Comparison of ENCODE assay signal across 10 mouse cellular contexts in genomic region chr10:61331046-61331445, GRCm38 (mm10). TPM values are rescaled to one million over a fixed set of nuclear protein-coding genes. Genes with fewer than 3 reads are reported as not detected.
A peak's percentile ranks its signal among the peaks of the same experiment; 100 is the strongest.
DNase-seq lines count a peak whose midpoint lies in the region; ATAC-seq and TF ChIP-seq lines count a peak whose summit lies in the region.
"Had no signal": no experiment of that assay in that cellular context is flagged by ENCODE, and none has a peak within 500 bp of the region (broad histone marks: within the 10 kb centered on the region; RNA-seq: fewer than 3 reads in every experiment).

No protein-coding gene starts in this region.

- H3K36me3 ChIP-seq in heart, embryonic 12.5 days: peaks cover 32% of the 10 kb centered on the region
- peaks cover 23% of the 10 kb centered on the region; the same call in 1 of the 2 replicates for H3K36me3 ChIP-seq in lung, embryonic 14.5 days (ENCODE audit: insufficient read depth)

- no peaks in the 10 kb centered on the region for H3K27me3 ChIP-seq in heart, embryonic 12.5 days (replicated peaks)
- no peaks in the 10 kb centered on the region for H3K27me3 ChIP-seq in lung, embryonic 14.5 days (ENCODE audit: insufficient read depth, low read length)
- H3K27me3 ChIP-seq: limb, embryonic 13.5 days had no signal

- no peak overlapping the region for H3K4me2 ChIP-seq in heart, embryonic 12.5 days
- H3K4me2 ChIP-seq in lung, embryonic 14.5 days: no peak overlapping the region
- H3K4me2 ChIP-seq: limb, embryonic 13.5 days had no signal

- no peak overlapping the region for H3K9ac ChIP-seq in heart, embryonic 12.5 days
- no peak overlapping the region for H3K9ac ChIP-seq in lung, embryonic 14.5 days
- H3K9ac ChIP-seq: limb, embryonic 13.5 days had no signal

- no peaks in the 10 kb centered on the region for H3K9me3 ChIP-seq in heart, embryonic 12.5 days (replicated peaks)
- H3K9me3 ChIP-seq in lung, embryonic 14.5 days (ENCODE audit: low read depth, low read length): no peaks in the 10 kb centered on the region
- H3K9me3 ChIP-seq: limb, embryonic 13.5 days had no signal

- no peak for ATAC-seq in heart, embryonic 12.5 days (ENCODE audit: insufficient number of reproducible peaks, low FRiP score)
- ATAC-seq in lung, embryonic 14.5 days (ENCODE audit: insufficient read depth): no peak

- peaks cover 26% of the 10 kb centered on the region for H3K4me1 ChIP-seq in heart, embryonic 12.5 days (replicated peaks)
- H3K4me1 ChIP-seq in lung, embryonic 14.5 days (ENCODE audit: insufficient read depth): no peaks in the 10 kb centered on the region

- H3K27ac ChIP-seq in heart, embryonic 12.5 days (ENCODE audit: poor library complexity, severe bottlenecking): no peak overlapping the region
- no peak overlapping the region for H3K27ac ChIP-seq in lung, embryonic 14.5 days (ENCODE audit: low read depth)
- H3K27ac ChIP-seq: limb, embryonic 13.5 days had no signal

- 82% methylated on average over 5 of the region's 5 CpGs for WGBS in heart, embryonic 12.5 days
- WGBS in lung, embryonic 14.5 days: 70% methylated on average over 5 of the region's 5 CpGs

- peak; percentile 59 to 76 for DNase-seq in heart, adult 18-20 months
- DNase-seq in cerebellum, postnatal 14 days: peak; percentile 87 to 92
- DNase-seq in heart, postnatal 25 days (ENCODE audit: low spot score): peak; percentile 45
- DNase-seq in lung, embryonic 14.5 days: peak; percentile 25
- no peak for DNase-seq in embryo, embryonic 11 days
- no peak for DNase-seq in kidney, adult 8-10 months
- no peak for DNase-seq in spleen, adult 12 weeks (ENCODE audit: low spot score)

- no peak for TF ChIP-seq CTCF in lung, embryonic 14.5 days (IDR thresholded peaks at IDR 0.05; ENCODE audit: low read depth)

- intact Hi-C loops in heart, postnatal 25 days (cut with DNase I): loop anchor here (5.0 kb wide), 1 partner anchor 54 kb away; no protein-coding TSS in a partner anchor

- no peak overlapping the region for H3K4me3 ChIP-seq in heart, embryonic 12.5 days
- H3K4me3 ChIP-seq in lung, embryonic 14.5 days (ENCODE audit: low read depth, low read length): no peak overlapping the region
- H3K4me3 ChIP-seq: limb, embryonic 13.5 days had no signal

RNA-seq across cellular contexts. Expression of gene Prf1, which starts 33.4 kb away (rescaled TPM):
- total RNA-seq in heart, adult 18-20 months (2021): under 1 TPM; 0.40 to 0.59 TPM
- 0.10 TPM in 1 of 2 replicates, not detected in the other for polyA plus RNA-seq in heart, embryonic 12.5 days (2016; fragmentation: Nextera tagmentation; extraction: Ambion mirVana)
- total RNA-seq in heart, postnatal 25 days (2021): not detected
- not detected in 2 replicates for polyA plus RNA-seq in lung, embryonic 14.5 days (2014; fragmentation: Nextera tagmentation; extraction: Ambion mirVana)
- total RNA-seq: common myeloid progenitor, adult 5-6 weeks had no signal

RNA-seq across cellular contexts. Expression of gene Pald1, which starts 52.3 kb away (rescaled TPM):
- 10 to 100 TPM; 16.0 to 16.2 TPM for total RNA-seq in heart, adult 18-20 months (2021)
- polyA plus RNA-seq in heart, embryonic 12.5 days (2016; fragmentation: Nextera tagmentation; extraction: Ambion mirVana): 33.9 and 37.4 TPM in 2 replicates
- total RNA-seq in heart, postnatal 25 days (2021): 10 to 100 TPM; 16.1 to 21.9 TPM
- 44.1 and 47.5 TPM in 2 replicates for polyA plus RNA-seq in lung, embryonic 14.5 days (2014; fragmentation: Nextera tagmentation; extraction: Ambion mirVana)

RNA-seq across cellular contexts. Expression of gene Adamts14, which starts 57.8 kb away (rescaled TPM):
- 1 to 10 TPM in 1 of 2 experiments, under 1 TPM in 1; 0.79 to 1.0 TPM for total RNA-seq in heart, adult 18-20 months (2021)
- 1.1 and 1.2 TPM in 2 replicates for polyA plus RNA-seq in heart, embryonic 12.5 days (2016; fragmentation: Nextera tagmentation; extraction: Ambion mirVana)
- 1 to 10 TPM; 1.6 to 2.4 TPM for total RNA-seq in heart, postnatal 25 days (2021)
- polyA plus RNA-seq in lung, embryonic 14.5 days (2014; fragmentation: Nextera tagmentation; extraction: Ambion mirVana): 1.5 and 1.8 TPM in 2 replicates

Comparison
In these comparisons a context has a peak if more than half of its experiments do, and no peak if none do; other contexts are left out.
1. DNase-seq: peak in heart, adult 18-20 months (2 of 2), cerebellum, postnatal 14 days (2 of 2), heart, postnatal 25 days (single experiment) and lung, embryonic 14.5 days (single experiment); none in embryo, embryonic 11 days (single experiment), kidney, adult 8-10 months (0 of 2) and spleen, adult 12 weeks (single experiment).